Mouse (Mus musculus) Muller cell, postnatal 12 days (primary cell): ENCODE results near the gene Tor1aip1.
A peak's percentile ranks its signal among the peaks of the same experiment; 100 is the strongest.

Experiments used
- DNase-seq: peaks from one replicate; pipeline ENCODE4 v3.0.0-alpha.2; 2015; ENCODE audit errors: inconsistent ontology term

Tor1aip1 gene

DNA sequence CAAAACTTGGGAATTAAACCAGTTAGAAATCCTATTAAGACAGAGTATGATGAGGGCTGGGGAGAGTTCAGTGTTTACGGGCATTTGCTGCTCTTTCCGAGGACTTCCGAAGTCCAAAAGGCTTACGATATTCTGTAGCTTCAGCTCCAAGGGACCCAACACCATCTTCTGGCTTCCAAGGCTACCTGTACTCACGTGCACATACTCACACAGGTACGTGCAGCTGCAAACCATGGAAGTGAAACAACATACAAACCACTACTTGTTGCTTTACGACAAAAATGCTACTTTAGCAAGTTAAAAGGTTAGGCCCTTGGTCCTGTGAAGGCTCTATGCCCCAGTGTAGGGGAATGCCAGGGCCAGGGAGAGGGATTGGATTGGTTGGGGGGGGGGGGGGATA is 2.4 kb downstream of the Tor1aip1 start:
- DNase-seq, result no peak

DNA sequence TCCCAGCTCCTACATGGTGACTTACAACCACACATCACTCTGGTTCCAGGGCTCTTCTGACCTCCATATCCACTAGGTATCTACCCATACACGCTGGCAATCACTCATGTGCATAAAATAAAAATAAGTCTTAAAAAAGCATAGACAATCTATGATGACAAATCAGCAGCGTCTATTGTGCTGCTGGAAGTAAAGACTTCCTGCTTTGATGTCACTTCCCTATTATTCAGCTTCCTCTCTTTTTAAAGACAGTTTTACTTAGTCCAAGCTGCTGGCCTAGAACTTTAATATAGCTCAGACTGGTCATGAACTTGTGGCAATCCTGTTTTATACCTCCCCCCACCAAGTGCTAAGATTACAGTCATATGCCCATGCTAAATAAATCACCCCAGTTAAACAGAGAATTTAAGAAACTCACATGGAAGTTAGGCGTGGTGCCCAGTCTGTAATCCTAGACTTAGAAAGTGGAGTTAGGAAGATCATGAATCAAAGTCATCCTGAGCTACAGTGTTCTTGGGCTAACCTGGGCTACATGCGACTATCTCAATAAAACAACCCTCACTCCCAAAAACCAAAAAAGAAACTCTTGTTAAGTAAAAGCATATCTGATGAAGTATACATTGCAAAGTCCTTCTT is 7.8 kb downstream of the Tor1aip1 start:
- DNase-seq, result no peak

GRCm38 (mm10) chr1:156027849-156028248 is 8.4 kb downstream of the Tor1aip1 start:
- DNase-seq, result no peak

GRCm38 (mm10) chr1:156024831-156025503 is 11.3 kb downstream of the Tor1aip1 start:
- no peak for DNase-seq

GRCm38 (mm10) chr1:156020402-156020801 is 15.9 kb downstream of the Tor1aip1 start:
- no peak for DNase-seq

GRCm38 (mm10) chr1:156019800-156020199 is 16.5 kb downstream of the Tor1aip1 start:
- no peak for DNase-seq

DNA sequence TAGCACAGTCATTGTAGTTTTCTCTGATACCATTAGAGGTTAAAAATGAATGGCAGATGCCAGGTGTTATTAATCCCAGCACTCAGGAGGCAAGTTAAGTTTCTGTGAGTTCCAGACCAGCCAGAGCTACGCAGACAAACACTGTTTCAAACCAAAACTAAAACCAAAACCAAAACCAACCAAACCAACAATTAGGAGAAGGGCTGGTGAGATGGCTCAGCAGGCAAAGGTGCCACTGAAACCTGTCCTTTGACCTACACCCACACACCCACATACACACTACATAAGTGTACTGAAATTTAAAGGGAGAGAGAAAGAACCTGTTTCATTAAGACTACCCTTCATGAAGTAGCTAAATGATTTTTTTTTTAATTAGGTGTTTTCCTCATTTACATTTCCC is 27.3 kb downstream of the Tor1aip1 start:
- no peak for DNase-seq

DNA sequence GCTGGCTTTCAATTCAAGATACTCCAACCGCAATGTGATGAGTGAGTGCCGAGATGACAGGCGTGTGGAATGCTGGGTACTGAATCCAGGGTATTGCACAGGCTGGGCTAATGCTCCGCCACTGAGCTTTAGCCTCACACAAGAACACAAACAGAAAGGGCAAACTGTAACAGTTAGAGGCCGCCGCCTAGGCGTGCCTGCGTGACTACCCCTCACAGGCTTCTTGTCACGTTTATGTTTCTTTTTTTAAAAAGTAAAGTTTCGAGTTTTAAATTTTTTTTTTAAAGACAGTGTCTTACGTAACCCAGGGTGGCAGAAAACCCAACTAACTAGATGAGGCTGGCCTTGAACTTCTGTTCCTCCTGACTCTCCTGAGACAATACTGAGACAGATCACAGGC is 30.4 kb downstream of the Tor1aip1 start:
- no peak for DNase-seq

DNA sequence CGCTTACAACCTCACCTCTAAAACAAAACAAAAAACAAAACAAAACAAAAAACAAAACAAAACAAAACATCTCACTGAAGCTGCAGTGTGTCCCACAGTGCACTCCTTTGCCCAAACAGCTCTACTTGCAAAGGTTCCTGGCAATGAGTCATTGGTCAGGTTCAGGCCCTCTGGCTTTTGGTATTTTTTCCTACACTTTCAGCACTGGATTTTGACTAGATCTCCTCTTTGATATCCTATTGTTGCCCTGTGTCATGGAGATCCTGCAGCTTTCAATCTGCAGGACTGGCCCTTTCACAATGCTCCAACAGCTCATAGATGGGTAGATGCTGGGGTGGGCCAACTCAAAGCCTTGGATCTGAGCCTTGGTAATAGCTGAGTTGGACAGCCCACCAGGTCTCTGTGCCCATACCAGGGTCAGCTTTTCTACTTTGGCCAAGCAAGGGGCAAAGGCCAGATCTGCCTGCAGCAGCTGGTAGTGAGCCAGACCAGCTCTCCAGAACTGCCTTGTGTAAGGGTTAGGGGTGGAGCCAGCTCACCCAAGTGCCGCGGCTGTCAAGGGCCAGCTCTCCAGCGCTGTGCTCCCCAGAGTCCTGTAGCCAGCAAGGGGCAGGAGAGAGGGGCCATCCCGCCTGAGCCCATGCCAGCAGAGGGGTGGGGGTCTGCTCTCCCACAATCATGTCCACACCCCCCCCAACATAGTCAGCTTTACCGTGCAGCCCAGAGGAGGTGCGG is 32.9 kb downstream of the Tor1aip1 start:
- DNase-seq, result no peak

DNA sequence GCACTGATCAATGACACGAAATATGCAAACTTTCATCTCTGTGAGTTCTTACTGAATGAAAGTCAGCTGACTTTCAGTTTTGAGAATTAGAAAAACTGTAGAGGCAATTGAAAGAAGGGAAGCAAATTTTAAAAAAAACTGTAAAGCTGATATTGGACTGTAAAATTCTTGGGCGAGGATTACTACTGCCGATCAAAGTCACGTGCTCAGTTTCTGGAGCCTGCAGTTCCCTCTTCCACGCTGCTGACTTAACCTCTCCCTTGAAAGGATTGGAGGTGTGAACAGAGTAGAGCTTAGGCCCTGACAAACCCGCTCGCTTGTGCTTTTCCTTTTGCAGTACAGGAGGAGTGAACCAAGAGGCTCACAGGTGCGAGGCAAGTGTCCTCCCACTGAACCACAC is 33.9 kb downstream of the Tor1aip1 start:
- DNase-seq, result no peak

- DNase-seq, result no peak
Observed at GRCm38 (mm10) chr1:155995612-155996011, 40.7 kb downstream of the Tor1aip1 start.

- no peak for DNase-seq
Observed at GRCm38 (mm10) chr1:155994524-155994923, 41.8 kb downstream of the Tor1aip1 start.

- DNase-seq, result no peak
Observed at GRCm38 (mm10) chr1:155990391-155990790, 45.9 kb downstream of the Tor1aip1 start.

GRCm38 (mm10) chr1:155989387-155989786 is 46.9 kb downstream of the Tor1aip1 start:
- DNase-seq, result no peak

- no peak for DNase-seq
Observed at GRCm38 (mm10) chr1:155987625-155988024, 48.7 kb downstream of the Tor1aip1 start.

- DNase-seq, result no peak
Observed at GRCm38 (mm10) chr1:155974931-155975330, 61.3 kb downstream of the Tor1aip1 start.

DNA sequence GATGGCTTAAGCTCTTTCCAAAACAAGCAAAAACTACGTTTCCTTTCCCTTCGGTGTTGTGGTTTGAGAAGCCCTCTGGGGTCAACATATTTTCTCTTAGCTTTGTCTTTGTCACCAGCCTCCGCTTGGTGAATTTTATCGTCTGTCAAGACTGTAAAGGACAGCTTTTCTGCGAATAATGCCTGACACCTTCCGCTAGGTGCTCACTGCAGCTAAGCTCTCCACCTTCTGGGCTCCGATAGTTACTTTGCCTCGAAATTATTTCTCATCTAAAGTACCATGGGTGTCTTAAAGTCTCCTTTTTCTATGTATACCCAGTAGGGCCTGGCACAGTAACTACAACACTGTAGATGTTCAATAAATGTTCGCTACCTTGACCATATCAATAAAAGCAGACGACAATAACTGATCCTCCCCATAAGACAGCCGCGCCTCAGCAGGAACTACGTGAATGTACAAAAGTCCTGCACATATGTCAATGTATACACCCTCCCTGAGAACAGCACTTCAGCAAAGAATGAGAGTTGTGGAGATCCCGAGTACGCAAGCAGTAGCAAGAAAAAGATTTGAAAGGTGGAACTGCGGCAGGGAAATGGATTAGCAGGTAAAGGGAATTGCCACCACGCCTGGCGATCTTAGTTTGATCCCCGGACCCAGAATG is 62.4 kb downstream of the Tor1aip1 start:
- no peak for DNase-seq

- DNase-seq, result peak; percentile 98
Observed at GRCm38 (mm10) chr1:155973068-155973718, 63.1 kb downstream of the Tor1aip1 start, which contains the start of gene Cep350. TSS of gene Cep350 (minus strand) at chr1:155973255.

GRCm38 (mm10) chr1:155972146-155973067 is 63.9 kb downstream of the Tor1aip1 start:
- DNase-seq, result no peak
